Mouse (Mus musculus): Measurements from ENCODE around the gene Klf13.
A peak's percentile ranks its signal among the peaks of the same experiment; 100 is the strongest.

Klf13 gene

GRCm38 (mm10) chr7:63938914-63939396, at the start of gene Klf13:
Gene Klf13 (minus strand): TSS chr7:63938915.
- peaks cover 2% of the 10 kb centered on the region; the same call in 1 of the 2 replicates for H3K36me3 ChIP-seq (ENCODE audit: control insufficient read depth, insufficient read depth, low read length, poor library complexity, severe bottlenecking)
- DNase-seq (ENCODE audit: low read depth, low spot score) = peak; percentile 100
- no peaks in the 10 kb centered on the region for H3K27me3 ChIP-seq (ENCODE audit: control insufficient read depth, insufficient read depth, low read length, poor library complexity, severe bottlenecking)

- no peaks in the 10 kb centered on the region for H3K27me3 ChIP-seq (ENCODE audit: control insufficient read depth, insufficient read depth, low read length, poor library complexity, severe bottlenecking)
- H3K36me3 ChIP-seq (ENCODE audit: control insufficient read depth, insufficient read depth, low read length, poor library complexity, severe bottlenecking) = no peaks in the 10 kb centered on the region
- no peak for DNase-seq (ENCODE audit: low read depth, low spot score)
Observed at GRCm38 (mm10) chr7:63988391-63988790, 49.7 kb upstream of the Klf13 start.

- no peaks in the 10 kb centered on the region for H3K27me3 ChIP-seq (ENCODE audit: control insufficient read depth, insufficient read depth, low read length, poor library complexity, severe bottlenecking)
- H3K36me3 ChIP-seq (ENCODE audit: control insufficient read depth, insufficient read depth, low read length, poor library complexity, severe bottlenecking) = no peaks in the 10 kb centered on the region
- DNase-seq (ENCODE audit: low read depth, low spot score) = no peak
Observed at GRCm38 (mm10) chr7:63986407-63987182, 47.9 kb upstream of the Klf13 start.

- H3K27me3 ChIP-seq (ENCODE audit: control insufficient read depth, insufficient read depth, low read length, poor library complexity, severe bottlenecking) = no peaks in the 10 kb centered on the region
- DNase-seq (ENCODE audit: low read depth, low spot score) = no peak
- no peaks in the 10 kb centered on the region for H3K36me3 ChIP-seq (ENCODE audit: control insufficient read depth, insufficient read depth, low read length, poor library complexity, severe bottlenecking)
Observed at GRCm38 (mm10) chr7:63985696-63986406, 47.1 kb upstream of the Klf13 start.

GRCm38 (mm10) chr7:63985266-63985665, 46.6 kb upstream of the Klf13 start:
- DNase-seq (ENCODE audit: low read depth, low spot score) = no peak
- no peaks in the 10 kb centered on the region for H3K36me3 ChIP-seq (ENCODE audit: control insufficient read depth, insufficient read depth, low read length, poor library complexity, severe bottlenecking)

GRCm38 (mm10) chr7:63984329-63984728, 45.6 kb upstream of the Klf13 start:
- DNase-seq (ENCODE audit: low read depth, low spot score) = peak; percentile 53
- H3K27me3 ChIP-seq (ENCODE audit: control insufficient read depth, insufficient read depth, low read length, poor library complexity, severe bottlenecking) = no peaks in the 10 kb centered on the region
- H3K36me3 ChIP-seq (ENCODE audit: control insufficient read depth, insufficient read depth, low read length, poor library complexity, severe bottlenecking) = no peaks in the 10 kb centered on the region

More at GRCm38 (mm10) chr7:63985266-63985665, 46.6 kb upstream of the Klf13 start:
- H3K27me3 ChIP-seq (ENCODE audit: control insufficient read depth, insufficient read depth, low read length, poor library complexity, severe bottlenecking) = no peaks in the 10 kb centered on the region

- H3K36me3 ChIP-seq (ENCODE audit: control insufficient read depth, insufficient read depth, low read length, poor library complexity, severe bottlenecking) = no peaks in the 10 kb centered on the region
- no peak for DNase-seq (ENCODE audit: low read depth, low spot score)
- no peaks in the 10 kb centered on the region for H3K27me3 ChIP-seq (ENCODE audit: control insufficient read depth, insufficient read depth, low read length, poor library complexity, severe bottlenecking)
Observed at GRCm38 (mm10) chr7:63977631-63978030, 38.9 kb upstream of the Klf13 start.

- no peaks in the 10 kb centered on the region for H3K27me3 ChIP-seq (ENCODE audit: control insufficient read depth, insufficient read depth, low read length, poor library complexity, severe bottlenecking)
- no peak for DNase-seq (ENCODE audit: low read depth, low spot score)
Observed at GRCm38 (mm10) chr7:63970986-63971385, 32.3 kb upstream of the Klf13 start.

GRCm38 (mm10) chr7:63969941-63970340, 31.2 kb upstream of the Klf13 start:
- H3K36me3 ChIP-seq (ENCODE audit: control insufficient read depth, insufficient read depth, low read length, poor library complexity, severe bottlenecking) = no peaks in the 10 kb centered on the region
- DNase-seq (ENCODE audit: low read depth, low spot score) = no peak
- no peaks in the 10 kb centered on the region for H3K27me3 ChIP-seq (ENCODE audit: control insufficient read depth, insufficient read depth, low read length, poor library complexity, severe bottlenecking)

More at GRCm38 (mm10) chr7:63970986-63971385, 32.3 kb upstream of the Klf13 start:
- no peaks in the 10 kb centered on the region for H3K36me3 ChIP-seq (ENCODE audit: control insufficient read depth, insufficient read depth, low read length, poor library complexity, severe bottlenecking)

GRCm38 (mm10) chr7:63965635-63966418, 27.1 kb upstream of the Klf13 start:
- Histone ChIP-seq H3K36me3 (ENCODE audit: control insufficient read depth, insufficient read depth, low read length, poor library complexity, severe bottlenecking) (no peaks in the 10 kb centered on the region; the same call in 1 of the 2 replicates), H3K27me3 (ENCODE audit: control insufficient read depth, insufficient read depth, low read length, poor library complexity, severe bottlenecking) (no peaks in the 10 kb centered on the region)
- DNase-seq (ENCODE audit: low read depth, low spot score) = no peak

- Histone ChIP-seq H3K27me3 (ENCODE audit: control insufficient read depth, insufficient read depth, low read length, poor library complexity, severe bottlenecking) (no peaks in the 10 kb centered on the region), H3K36me3 (ENCODE audit: control insufficient read depth, insufficient read depth, low read length, poor library complexity, severe bottlenecking) (no peaks in the 10 kb centered on the region; the same call in 1 of the 2 replicates)
- DNase-seq (ENCODE audit: low read depth, low spot score) = no peak
Observed at GRCm38 (mm10) chr7:63965135-63965534, 26.4 kb upstream of the Klf13 start.

GRCm38 (mm10) chr7:63964121-63964520, 25.4 kb upstream of the Klf13 start:
- Histone ChIP-seq H3K36me3 (ENCODE audit: control insufficient read depth, insufficient read depth, low read length, poor library complexity, severe bottlenecking) (no peaks in the 10 kb centered on the region; the same call in 1 of the 2 replicates), H3K27me3 (ENCODE audit: control insufficient read depth, insufficient read depth, low read length, poor library complexity, severe bottlenecking) (no peaks in the 10 kb centered on the region)
- DNase-seq (ENCODE audit: low read depth, low spot score) = no peak

GRCm38 (mm10) chr7:63963632-63964031, 24.9 kb upstream of the Klf13 start:
- Histone ChIP-seq H3K27me3 (ENCODE audit: control insufficient read depth, insufficient read depth, low read length, poor library complexity, severe bottlenecking) (no peaks in the 10 kb centered on the region), H3K36me3 (ENCODE audit: control insufficient read depth, insufficient read depth, low read length, poor library complexity, severe bottlenecking) (no peaks in the 10 kb centered on the region; the same call in 1 of the 2 replicates)
- no peak for DNase-seq (ENCODE audit: low read depth, low spot score)

- DNase-seq (ENCODE audit: low read depth, low spot score) = no peak
- Histone ChIP-seq H3K27me3 (ENCODE audit: control insufficient read depth, insufficient read depth, low read length, poor library complexity, severe bottlenecking) (no peaks in the 10 kb centered on the region), H3K36me3 (ENCODE audit: control insufficient read depth, insufficient read depth, low read length, poor library complexity, severe bottlenecking) (no peaks in the 10 kb centered on the region)
Observed at GRCm38 (mm10) chr7:63957872-63958640, 19.3 kb upstream of the Klf13 start.

Data from splenic B cell, adult 2 months (primary cell).